Mouse (Mus musculus) neural tube, embryonic 12.5 days (tissue): ENCODE results near the gene Ager. TPM values are rescaled to one million over a fixed set of nuclear protein-coding genes. Genes with fewer than 3 reads are reported as not detected.

Source experiments
- ATAC-seq: fragments of 200-750 bp; cut with Nextera tagmentation; 2 replicates; pipeline ENCODE4 v1.8.0; 2017; ENCODE audit warnings: low read depth, mild to moderate bottlenecking, moderate TSS enrichment, moderate library complexity; ENCODE audit not compliant: low FRiP score
- H3K27ac ChIP-seq: fragments of 300-500 bp; sonication (generic); 2 replicates; pipeline ENCODE4 v1.5.1; 2016
- H3K27me3 ChIP-seq: fragments of 300-500 bp; sonication (generic); replicated peaks from 2 replicates; pipeline ENCODE4 v1.6.1; 2016; ENCODE audit warnings: mild to moderate bottlenecking
- H3K36me3 ChIP-seq: fragments of 300-500 bp; sonication (generic); 2 replicates; pipeline ENCODE4 v1.6.1; 2016; ENCODE audit warnings: mild to moderate bottlenecking
- H3K4me1 ChIP-seq: fragments of 300-500 bp; sonication (generic); 2 replicates; pipeline ENCODE4 v1.6.1; 2016
- H3K4me2 ChIP-seq: fragments of 300-500 bp; sonication (generic); replicated peaks from 2 replicates; pipeline ENCODE4 v1.6.1; 2016; ENCODE audit warnings: mild to moderate bottlenecking
- H3K4me3 ChIP-seq: fragments of 300-500 bp; sonication (generic); 2 replicates; pipeline ENCODE4 v1.5.1; 2016
- H3K9ac ChIP-seq: fragments of 300-500 bp; sonication (generic); 2 replicates; pipeline ENCODE4 v1.6.1; 2016; ENCODE audit warnings: mild to moderate bottlenecking
- H3K9me3 ChIP-seq: fragments of 300-500 bp; sonication (generic); 2 replicates; pipeline ENCODE4 v1.6.1; 2016; ENCODE audit warnings: mild to moderate bottlenecking
- WGBS: fragments of 180-500 bp; shearing (Covaris S2); methylation state at CpG from one replicate; pipeline ENCODE4 v1.1.7; 2016; 5-methylcytosine and 5-hydroxymethylcytosine counted together
- polyA plus RNA-seq: library from polyadenylated mRNA; unstranded; fragments of >200 nt; fragmentation: Nextera tagmentation; extraction: Ambion mirVana; gene quantifications from 2 replicates; pipeline ENCODE4 v1.2.1, GENCODE M21; 2016

Gene Ager
- polyA plus RNA-seq, 1 experiment from 2014 or later = 1.9 TPM

GRCm38 (mm10) chr17:34640778-34641601 is 43.3 kb downstream of the Ager start:
- Histone ChIP-seq H3K27ac (peak overlapping the region; percentile 60), H3K4me1 (peaks cover 20% of the 10 kb centered on the region), H3K4me2 (peak overlapping the region; percentile 21; the same call in 1 of the 2 replicates), H3K36me3 (no peaks in the 10 kb centered on the region), H3K9ac (0 out of 2 replicates have a peak overlapping the region, but pooled peaks have one; percentile 26), H3K27me3 (no peaks in the 10 kb centered on the region), H3K9me3 (no peaks in the 10 kb centered on the region), H3K4me3 (no peak overlapping the region)
- 0 out of 2 replicates have a peak, but pooled peaks have one; percentile 39 for ATAC-seq
- 15% methylated on average over 11 of the region's 11 CpGs for WGBS

GRCm38 (mm10) chr17:34641945-34642344 is 44.3 kb downstream of the Ager start:
- Histone ChIP-seq H3K36me3 (no peaks in the 10 kb centered on the region), H3K27ac (no peak overlapping the region), H3K27me3 (no peaks in the 10 kb centered on the region), H3K9me3 (no peaks in the 10 kb centered on the region), H3K9ac (no peak overlapping the region), H3K4me2 (no peak overlapping the region), H3K4me3 (no peak overlapping the region), H3K4me1 (peaks cover 24% of the 10 kb centered on the region)
- 89% methylated on average over 3 of the region's 3 CpGs for WGBS
- no peak for ATAC-seq

GRCm38 (mm10) chr17:34643379-34643778 is 45.7 kb downstream of the Ager start:
- Histone ChIP-seq H3K36me3 (no peaks in the 10 kb centered on the region), H3K4me3 (no peak overlapping the region), H3K4me1 (peaks cover 32% of the 10 kb centered on the region), H3K9me3 (no peaks in the 10 kb centered on the region), H3K4me2 (no peak overlapping the region), H3K27me3 (no peaks in the 10 kb centered on the region), H3K27ac (no peak overlapping the region), H3K9ac (no peak overlapping the region)
- ATAC-seq = no peak
- WGBS = 91% methylated on average over 4 of the region's 4 CpGs

- Histone ChIP-seq H3K9ac (no peak overlapping the region), H3K4me3 (no peak overlapping the region), H3K4me2 (no peak overlapping the region), H3K36me3 (peaks cover 5% of the 10 kb centered on the region; the same call in 1 of the 2 replicates), H3K9me3 (no peaks in the 10 kb centered on the region), H3K4me1 (peaks cover 34% of the 10 kb centered on the region), H3K27ac (no peak overlapping the region), H3K27me3 (no peaks in the 10 kb centered on the region)
- ATAC-seq = no peak
- 88% methylated on average over 10 of the region's 10 CpGs for WGBS
Measured at GRCm38 (mm10) chr17:34643944-34644343, 46.3 kb downstream of the Ager start.

- WGBS = under 1% methylated on average over 16 of the region's 16 CpGs
- ATAC-seq = peak; percentile 70
- Histone ChIP-seq H3K36me3 (peaks cover 12% of the 10 kb centered on the region), H3K27ac (no peak within 1 kb of the TSS), H3K4me3 (peak within 1 kb of the TSS; percentile 45), H3K4me1 (peaks cover 34% of the 10 kb centered on the region), H3K27me3 (no peaks in the 10 kb centered on the region), H3K4me2 (peak within 1 kb of the TSS; percentile 76), H3K9ac (peak within 1 kb of the TSS; percentile 51), H3K9me3 (no peaks in the 10 kb centered on the region)
Measured at GRCm38 (mm10) chr17:34644608-34645007, 46.9 kb downstream of the Ager start, which contains the start of gene Fkbpl. Fkbpl (plus strand) TSS chr17:34644764.

DNA sequence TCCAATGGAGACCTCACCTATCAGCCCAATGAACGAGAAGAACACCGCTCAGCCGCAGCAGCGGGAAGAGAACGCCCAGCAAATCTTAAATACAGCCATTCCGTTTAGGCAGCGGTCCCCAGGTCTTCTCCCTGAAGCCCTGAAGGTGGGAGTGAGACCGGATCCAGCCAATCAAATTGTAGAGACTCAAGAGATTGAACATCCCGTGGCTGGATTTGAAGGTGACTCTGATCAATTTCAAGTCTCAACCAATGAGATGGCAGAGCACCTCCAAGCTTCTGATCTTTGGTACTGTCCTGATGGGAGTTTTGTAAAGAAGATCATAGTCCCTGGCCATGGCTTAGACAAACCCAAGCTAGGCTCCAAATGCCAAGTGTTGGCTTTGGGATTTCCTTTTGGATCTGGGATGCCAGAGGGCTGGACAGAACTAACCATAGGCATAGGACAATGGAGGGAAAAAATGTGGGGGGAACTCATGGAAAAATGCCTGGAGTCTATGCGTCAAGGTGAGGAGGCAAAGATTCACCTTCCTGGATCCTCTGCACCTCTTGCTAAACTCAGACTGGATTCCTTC is 47.7 kb downstream of the Ager start:
- H3K36me3 ChIP-seq = peaks cover 19% of the 10 kb centered on the region
- no peaks in the 10 kb centered on the region for H3K9me3 ChIP-seq
- peak overlapping the region; percentile 51 for H3K9ac ChIP-seq
- peak overlapping the region; percentile 76 for H3K4me2 ChIP-seq
- H3K4me3 ChIP-seq = peak overlapping the region; percentile 45
- H3K27me3 ChIP-seq = no peaks in the 10 kb centered on the region
- 53% methylated on average over 10 of the region's 10 CpGs for WGBS
- ATAC-seq = no peak
- H3K27ac ChIP-seq = no peak overlapping the region
- H3K4me1 ChIP-seq = peaks cover 34% of the 10 kb centered on the region

- H3K27me3 ChIP-seq = no peaks in the 10 kb centered on the region
- 91% methylated on average over 30 of the region's 30 CpGs for WGBS
- no peak overlapping the region for H3K27ac ChIP-seq
- no peak overlapping the region for H3K4me3 ChIP-seq
- no peak overlapping the region for H3K9ac ChIP-seq
- no peak for ATAC-seq
- peak overlapping the region; percentile 76 for H3K4me2 ChIP-seq
- peaks cover 30% of the 10 kb centered on the region for H3K4me1 ChIP-seq
- peaks cover 26% of the 10 kb centered on the region for H3K36me3 ChIP-seq
- H3K9me3 ChIP-seq = no peaks in the 10 kb centered on the region
Measured at GRCm38 (mm10) chr17:34645831-34646511, 48.3 kb downstream of the Ager start.

DNA sequence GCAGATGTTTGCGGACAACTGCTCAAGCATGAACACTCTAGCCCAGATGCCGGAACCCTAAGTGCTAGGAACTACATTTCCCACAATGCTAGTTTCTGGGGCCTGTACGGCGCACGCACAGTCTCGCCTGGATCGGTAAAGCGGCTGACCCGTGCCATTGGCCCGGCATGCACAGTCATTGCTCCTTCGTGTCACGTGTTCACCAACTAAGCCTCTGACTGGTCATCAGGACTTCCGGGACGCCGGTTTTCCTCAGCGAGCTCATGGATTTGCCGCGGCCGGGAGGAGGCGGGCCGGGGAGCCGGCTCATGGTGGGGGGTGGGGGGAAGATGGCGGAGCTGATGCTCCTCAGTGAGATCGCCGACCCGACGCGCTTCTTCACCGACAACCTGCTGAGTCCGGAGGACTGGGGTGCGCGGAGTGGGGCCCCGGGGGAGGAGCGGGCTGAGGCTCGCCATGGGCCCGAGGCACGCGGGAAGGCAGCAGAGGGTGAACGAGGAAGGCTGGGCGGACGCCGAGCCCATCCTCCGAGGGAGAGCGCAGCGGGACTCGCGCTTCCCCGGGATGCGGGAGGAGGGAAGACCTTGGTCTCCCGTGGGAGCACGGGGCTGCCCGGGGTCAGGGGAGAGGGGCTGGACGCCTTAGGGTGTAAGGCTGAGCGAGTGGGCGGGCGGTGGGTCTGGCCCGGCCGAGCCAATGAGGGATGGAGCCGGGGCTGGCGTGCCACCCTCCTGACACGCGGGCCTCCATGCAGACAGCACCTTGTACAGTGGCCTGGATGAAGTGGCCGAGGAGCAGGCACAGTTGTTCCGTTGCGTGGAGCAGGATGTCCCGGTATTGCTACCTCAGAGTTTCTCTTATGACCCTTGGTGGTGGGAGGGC is 49.5 kb downstream of the Ager start, which contains the start of gene Atf6b:
Gene Atf6b (plus strand): TSS at position 241 of the 882 bp plus-strand sequence.
- peak; percentile 96 for ATAC-seq
- Histone ChIP-seq H3K4me1 (peaks cover 25% of the 10 kb centered on the region), H3K9ac (peak within 1 kb of the TSS; percentile 76), H3K27ac (peak within 1 kb of the TSS; percentile 28; the same call in 1 of the 2 replicates), H3K36me3 (peaks cover 37% of the 10 kb centered on the region), H3K27me3 (no peaks in the 10 kb centered on the region), H3K9me3 (no peaks in the 10 kb centered on the region), H3K4me2 (peak within 1 kb of the TSS; percentile 82), H3K4me3 (peak within 1 kb of the TSS; percentile 85)
- WGBS = under 1% methylated on average over 66 of the region's 66 CpGs

DNA sequence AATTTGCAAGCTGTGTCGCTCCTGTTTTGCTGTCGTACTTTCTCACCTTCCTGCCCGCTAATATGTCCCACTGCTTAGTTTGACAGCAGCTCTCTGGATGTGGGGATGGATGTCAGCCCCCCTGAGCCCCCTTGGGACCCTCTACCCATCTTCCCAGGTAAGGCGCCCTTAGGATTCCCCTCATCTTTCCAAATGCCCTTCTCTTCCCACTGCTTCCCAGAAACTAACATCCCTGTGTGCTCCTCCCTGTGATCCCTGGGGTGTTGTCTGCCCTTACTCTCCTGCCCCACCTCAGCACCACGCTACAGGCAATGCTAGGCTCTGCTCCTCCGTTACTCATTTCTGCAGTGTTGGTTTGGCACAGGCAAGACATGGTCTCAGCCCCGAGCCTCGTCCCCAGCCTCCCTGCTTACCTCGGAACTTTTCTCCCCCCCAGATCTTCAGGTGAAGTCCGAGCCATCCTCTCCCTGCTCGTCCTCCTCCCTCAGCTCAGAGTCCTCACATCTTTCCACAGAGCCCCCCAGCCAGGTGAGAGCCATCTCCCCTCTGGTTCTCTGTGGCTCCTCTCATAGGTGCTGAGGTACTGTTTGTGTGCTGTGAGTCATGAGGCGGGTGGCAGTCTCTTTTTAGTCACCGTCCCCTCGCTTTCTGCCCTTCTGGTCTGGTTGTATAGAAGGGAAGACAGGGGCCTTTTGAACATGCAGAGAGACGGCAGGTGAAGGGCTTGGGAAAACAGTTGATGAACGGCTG is 50.7 kb downstream of the Ager start:
- 87% methylated on average over 16 of the region's 16 CpGs for WGBS

GRCm38 (mm10) chr17:34649106-34649864 is 51.6 kb downstream of the Ager start:
- no peaks in the 10 kb centered on the region for H3K27me3 ChIP-seq
- no peak overlapping the region for H3K4me3 ChIP-seq
- no peak overlapping the region for H3K4me2 ChIP-seq
- peaks cover 25% of the 10 kb centered on the region for H3K4me1 ChIP-seq
- peaks cover 58% of the 10 kb centered on the region for H3K36me3 ChIP-seq
- H3K9me3 ChIP-seq = no peaks in the 10 kb centered on the region
- H3K27ac ChIP-seq = no peak overlapping the region
- WGBS = 89% methylated on average over 18 of the region's 18 CpGs
- no peak for ATAC-seq
- H3K9ac ChIP-seq = no peak overlapping the region

More for the DNA sequence above, 50.7 kb downstream of the Ager start:
- no peak for ATAC-seq
- no peaks in the 10 kb centered on the region for H3K9me3 ChIP-seq
- no peak overlapping the region for H3K27ac ChIP-seq
- H3K27me3 ChIP-seq = no peaks in the 10 kb centered on the region
- peaks cover 49% of the 10 kb centered on the region for H3K36me3 ChIP-seq
- H3K4me2 ChIP-seq = peak overlapping the region; percentile 82
- H3K4me3 ChIP-seq = peak overlapping the region; percentile 85; the same call in 1 of the 2 replicates
- 0 out of 2 replicates have a peak overlapping the region, but pooled peaks have one; percentile 9 for H3K9ac ChIP-seq
- H3K4me1 ChIP-seq = peaks cover 25% of the 10 kb centered on the region
